Mouse (Mus musculus): ENCODE measurements at regions not wholly inside any gene's neighbourhood (a gene's known extent, or its start where the extent isn't known, plus 50 kb on each side); places are given as distances from the start of the nearest gene placed in this dataset.

GRCm38 (mm10) chr19:18146494-18146893 lies 309.1 kb upstream of the Pcsk5 start:
- no peaks in the 10 kb centered on the region for H3K4me1 ChIP-seq (ENCODE audit: insufficient read depth)
- TF ChIP-seq CTCF (IDR thresholded peaks at IDR 0.05; ENCODE audit: low read depth): no peak
- H3K4me3 ChIP-seq (ENCODE audit: low read depth, low read length): no peak overlapping the region
- WGBS: 89% methylated on average over 3 of the region's 3 CpGs
- no peaks in the 10 kb centered on the region for H3K36me3 ChIP-seq (ENCODE audit: insufficient read depth)
- H3K27ac ChIP-seq (ENCODE audit: low read depth, low read length): no peak overlapping the region
- DNase-seq: no peak
- H3K4me2 ChIP-seq (ENCODE audit: low read depth): no peak overlapping the region
- no peaks in the 10 kb centered on the region for H3K27me3 ChIP-seq (ENCODE audit: insufficient read depth, low read length)
- no peak overlapping the region for H3K9ac ChIP-seq
- no peaks in the 10 kb centered on the region for H3K9me3 ChIP-seq (ENCODE audit: low read length)
- no peak for ATAC-seq

- Histone ChIP-seq H3K9me3 (ENCODE audit: low read length) (no peaks in the 10 kb centered on the region), H3K4me2 (ENCODE audit: low read depth) (no peak overlapping the region), H3K27me3 (ENCODE audit: insufficient read depth, low read length) (no peaks in the 10 kb centered on the region), H3K4me1 (ENCODE audit: insufficient read depth) (no peaks in the 10 kb centered on the region), H3K4me3 (ENCODE audit: low read depth, low read length) (no peak overlapping the region), H3K27ac (ENCODE audit: low read depth, low read length) (no peak overlapping the region), H3K36me3 (ENCODE audit: insufficient read depth) (no peaks in the 10 kb centered on the region), H3K9ac (no peak overlapping the region)
- WGBS: 94% methylated on average over 3 of the region's 3 CpGs
- no peak for DNase-seq
- no peak for TF ChIP-seq CTCF (IDR thresholded peaks at IDR 0.05; ENCODE audit: low read depth)
- ATAC-seq: no peak
Measured at GRCm38 (mm10) chr19:18130936-18131335, 293.5 kb upstream of the Pcsk5 start.

DNA sequence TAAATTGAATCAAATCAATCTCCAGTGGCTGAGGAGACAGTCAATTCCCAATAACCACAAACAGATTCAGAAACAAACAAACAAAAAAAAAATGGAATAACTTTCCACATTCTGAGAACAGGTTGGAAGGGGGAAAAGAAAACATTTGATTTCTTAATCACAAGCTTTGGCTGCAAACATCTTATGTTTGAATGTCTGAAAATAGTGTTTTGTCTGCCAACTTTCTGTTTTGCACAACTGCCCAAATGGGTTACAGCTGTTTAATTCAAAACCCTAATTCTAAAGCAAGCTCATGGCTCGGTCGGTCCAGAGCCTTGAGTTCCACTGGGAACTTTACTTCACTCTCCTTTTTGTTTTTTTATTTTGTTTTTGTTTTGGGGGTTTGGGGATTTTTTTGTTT lies 291.4 kb upstream of the Pcsk5 start:
- 82% methylated on average over 2 of the region's 2 CpGs for WGBS
- Histone ChIP-seq H3K27ac (ENCODE audit: low read depth, low read length) (no peak overlapping the region), H3K4me1 (ENCODE audit: insufficient read depth) (no peaks in the 10 kb centered on the region), H3K4me3 (ENCODE audit: low read depth, low read length) (no peak overlapping the region), H3K9me3 (ENCODE audit: low read length) (no peaks in the 10 kb centered on the region), H3K27me3 (ENCODE audit: insufficient read depth, low read length) (no peaks in the 10 kb centered on the region), H3K4me2 (ENCODE audit: low read depth) (no peak overlapping the region), H3K36me3 (ENCODE audit: insufficient read depth) (no peaks in the 10 kb centered on the region), H3K9ac (no peak overlapping the region)
- ATAC-seq: no peak
- no peak for TF ChIP-seq CTCF (IDR thresholded peaks at IDR 0.05; ENCODE audit: low read depth)
- no peak for DNase-seq

- Histone ChIP-seq H3K4me1 (ENCODE audit: insufficient read depth) (no peaks in the 10 kb centered on the region), H3K27me3 (ENCODE audit: insufficient read depth, low read length) (no peaks in the 10 kb centered on the region), H3K9me3 (ENCODE audit: low read length) (no peaks in the 10 kb centered on the region), H3K9ac (no peak overlapping the region), H3K4me3 (ENCODE audit: low read depth, low read length) (no peak overlapping the region), H3K36me3 (ENCODE audit: insufficient read depth) (no peaks in the 10 kb centered on the region), H3K4me2 (ENCODE audit: low read depth) (no peak overlapping the region), H3K27ac (ENCODE audit: low read depth, low read length) (no peak overlapping the region)
- no peak for TF ChIP-seq CTCF (IDR thresholded peaks at IDR 0.05; ENCODE audit: low read depth)
- 88% methylated on average over 6 of the region's 6 CpGs for WGBS
- no peak for ATAC-seq
- DNase-seq: no peak
Measured at GRCm38 (mm10) chr19:18106236-18106635, 268.8 kb upstream of the Pcsk5 start.

- no peak overlapping the region for H3K4me2 ChIP-seq (ENCODE audit: low read depth)
- DNase-seq: peak; percentile 2
- TF ChIP-seq CTCF (IDR thresholded peaks at IDR 0.05; ENCODE audit: low read depth): no peak
- H3K27ac ChIP-seq (ENCODE audit: low read depth, low read length): no peak overlapping the region
- no peaks in the 10 kb centered on the region for H3K9me3 ChIP-seq (ENCODE audit: low read length)
- no peak overlapping the region for H3K9ac ChIP-seq
- no peaks in the 10 kb centered on the region for H3K4me1 ChIP-seq (ENCODE audit: insufficient read depth)
- no peak overlapping the region for H3K4me3 ChIP-seq (ENCODE audit: low read depth, low read length)
- H3K36me3 ChIP-seq (ENCODE audit: insufficient read depth): no peaks in the 10 kb centered on the region
- no peak for ATAC-seq
- no peaks in the 10 kb centered on the region for H3K27me3 ChIP-seq (ENCODE audit: insufficient read depth, low read length)
- 81% methylated on average over 2 of the region's 2 CpGs for WGBS
Measured at GRCm38 (mm10) chr19:18104590-18104989, 267.2 kb upstream of the Pcsk5 start.

GRCm38 (mm10) chr19:18101423-18102341 lies 264.2 kb upstream of the Pcsk5 start:
- TF ChIP-seq CTCF (IDR thresholded peaks at IDR 0.05; ENCODE audit: low read depth): no peak
- ATAC-seq (no peak), DNase-seq (no peak)
- Histone ChIP-seq H3K4me3 (ENCODE audit: low read depth, low read length) (no peak overlapping the region), H3K4me1 (ENCODE audit: insufficient read depth) (no peaks in the 10 kb centered on the region), H3K9me3 (ENCODE audit: low read length) (no peaks in the 10 kb centered on the region), H3K27me3 (ENCODE audit: insufficient read depth, low read length) (no peaks in the 10 kb centered on the region), H3K36me3 (ENCODE audit: insufficient read depth) (no peaks in the 10 kb centered on the region), H3K4me2 (ENCODE audit: low read depth) (no peak overlapping the region), H3K9ac (no peak overlapping the region), H3K27ac (ENCODE audit: low read depth, low read length) (no peak overlapping the region)
- 16% methylated on average over 4 of the region's 4 CpGs for WGBS

DNA sequence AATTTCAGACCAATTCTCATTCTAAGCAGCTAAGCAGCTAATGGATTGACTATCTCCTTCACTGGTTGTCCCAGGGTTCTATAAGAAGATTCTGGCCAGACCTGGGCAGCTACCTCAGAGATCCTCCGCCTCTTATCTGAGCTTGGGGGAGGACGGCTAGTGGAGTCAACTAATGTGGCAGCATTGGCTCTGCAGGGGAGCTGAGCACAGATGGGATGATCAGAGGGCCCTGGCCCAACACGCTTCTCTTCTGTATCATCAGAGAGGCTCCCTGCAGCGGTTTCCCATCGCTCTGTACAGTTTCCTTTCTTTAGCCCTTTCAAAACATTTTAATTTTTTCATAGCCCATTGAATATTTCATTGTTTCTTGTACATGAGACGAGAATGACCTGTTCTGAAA lies 245.9 kb upstream of the Pcsk5 start:
- Histone ChIP-seq H3K9ac (no peak overlapping the region), H3K27me3 (ENCODE audit: insufficient read depth, low read length) (no peaks in the 10 kb centered on the region), H3K9me3 (ENCODE audit: low read length) (no peaks in the 10 kb centered on the region), H3K4me3 (ENCODE audit: low read depth, low read length) (no peak overlapping the region), H3K4me1 (ENCODE audit: insufficient read depth) (no peaks in the 10 kb centered on the region), H3K27ac (ENCODE audit: low read depth, low read length) (no peak overlapping the region), H3K4me2 (ENCODE audit: low read depth) (no peak overlapping the region), H3K36me3 (ENCODE audit: insufficient read depth) (no peaks in the 10 kb centered on the region)
- no peak for ATAC-seq
- DNase-seq: no peak
- WGBS: 79% methylated on average over 6 of the region's 6 CpGs
- TF ChIP-seq CTCF (IDR thresholded peaks at IDR 0.05; ENCODE audit: low read depth): no peak
